Comparison of ENCODE assay signal across 20 mouse cellular contexts in the genomic region with DNA sequence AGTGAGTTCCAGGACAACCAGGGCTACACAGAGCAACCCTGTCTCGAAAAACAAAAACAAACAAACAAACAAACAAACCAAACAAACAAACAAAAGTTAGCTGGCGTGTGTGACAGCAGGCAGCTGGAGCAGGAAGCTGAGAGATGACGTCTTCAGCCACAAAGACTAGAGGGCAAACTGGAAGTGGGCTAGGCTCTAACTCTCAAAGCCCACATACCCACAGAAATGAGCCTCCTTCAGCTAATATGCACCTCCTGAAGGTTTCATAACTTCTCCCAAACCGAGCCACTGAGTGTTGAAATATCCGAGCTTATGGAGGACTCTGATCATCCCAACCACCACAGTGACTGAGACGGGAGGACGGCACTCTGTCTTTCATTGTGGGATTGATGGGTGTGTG. TPM values are rescaled to one million over a fixed set of nuclear protein-coding genes. Genes with fewer than 3 reads are reported as not detected.
DNase-seq lines count a peak whose midpoint lies in the region; ATAC-seq lines count a peak whose summit lies in the region.
"Had no signal": no experiment of that assay in that cellular context is flagged by ENCODE, and none has a peak within 500 bp of the region (broad histone marks: within the 10 kb centered on the region; RNA-seq: fewer than 3 reads in every experiment).

No protein-coding gene starts in this region.

- peak; percentile 66 for DNase-seq in T-cell, adult 2 months (ENCODE audit: low spot score)
- DNase-seq in thymus, postnatal 14 days: peak; percentile 68
- DNase-seq in layer of hippocampus, adult 11-12 months (ENCODE audit: low spot score): no peak
- DNase-seq in neural tube, embryonic 10.5 days (ENCODE audit: extremely low spot score, low spot score): no peak
- DNase-seq: adrenal gland, postnatal 14 days; cerebellum, adult 11-12 months; cerebellum, adult 9-11 months; cerebellum, postnatal 36 days; embryo, embryonic 11 days; gastrocnemius, postnatal 36 days; heart, adult 2 months; heart, postnatal 14 days had no signal

- ATAC-seq in megakaryocyte, adult 5-6 weeks (ENCODE audit: poor library complexity, severe bottlenecking): peak; percentile 70
- no peak for ATAC-seq in CD4-positive, CD25-positive, alpha-beta regulatory T cell, adult 4 months
- ATAC-seq: activated CD4-positive, CD25-positive, alpha-beta regulatory T cell, adult 4 months; forebrain, embryonic 14.5 days had no signal

RNA-seq across cellular contexts. Expression of gene Tex26, which starts 7.0 kb away (rescaled TPM):
- not detected in 2 replicates for total RNA-seq in megakaryocyte, adult 5-6 weeks (2015)
- not detected in 2 replicates for total RNA-seq in megakaryocyte, adult 5-6 weeks (2017)
- polyA plus RNA-seq in CD4-positive, CD25-positive, alpha-beta regulatory T cell, adult 4 months (2017; shearing (Covaris generic)): not detected
- total RNA-seq: adrenal gland, adult 18-20 months; adrenal gland, postnatal 14 days; gastrocnemius, adult 8-10 months; gastrocnemius, postnatal 36 days; heart, adult 2 months; heart, postnatal 14 days had no signal
- polyA plus RNA-seq: activated CD4-positive, CD25-positive, alpha-beta regulatory T cell, adult 4 months; erythroblast, embryonic 14.5 days; G1E; heart, adult 2 months had no signal

RNA-seq across cellular contexts. Expression of gene Medag, which starts 34.9 kb away (rescaled TPM):
- total RNA-seq in megakaryocyte, adult 5-6 weeks (2015): not detected in 2 replicates
- not detected in 2 replicates for total RNA-seq in megakaryocyte, adult 5-6 weeks (2017)
- 1 to 10 TPM; 2.4 to 2.7 TPM for polyA plus RNA-seq in CD4-positive, CD25-positive, alpha-beta regulatory T cell, adult 4 months (2017; shearing (Covaris generic))
- polyA plus RNA-seq: erythroblast, embryonic 14.5 days; G1E had no signal

Comparison
In these comparisons a context has a peak if more than half of its experiments do, and no peak if none do; other contexts are left out.
1. DNase-seq: peak in T-cell, adult 2 months (single experiment) and thymus, postnatal 14 days (single experiment); none in layer of hippocampus, adult 11-12 months (single experiment) and neural tube, embryonic 10.5 days (single experiment).